Mouse (Mus musculus) C2C12 (cell line): ENCODE data around the gene Hck. TPM values are rescaled to one million over a fixed set of nuclear protein-coding genes. Genes with fewer than 3 reads are reported as not detected.

Source experiments
- H3K27me3 ChIP-seq: one replicate; pipeline ENCODE4 v1.6.1; 2011; ENCODE audit not compliant: control insufficient read depth, insufficient read depth, insufficient read length
- H3K36me3 ChIP-seq: one replicate; pipeline ENCODE4 v1.6.1; 2011; ENCODE audit not compliant: control insufficient read depth, insufficient read depth
- H3K4me3 ChIP-seq: one replicate; pipeline ENCODE4 v1.5.1; 2011; ENCODE audit warnings: mild to moderate bottlenecking, control low read depth; ENCODE audit not compliant: poor library complexity, insufficient read depth, severe bottlenecking
- H3K79me2 ChIP-seq: one replicate; pipeline ENCODE4 v1.6.1; 2011; ENCODE audit not compliant: control insufficient read depth, insufficient read depth
- H3K79me3 ChIP-seq: one replicate; pipeline ENCODE4 v1.6.1; 2011; ENCODE audit warnings: low read depth, control low read depth
- H3ac ChIP-seq: one replicate; pipeline ENCODE3; 2011; ENCODE audit warnings: low read depth; ENCODE audit not compliant: control insufficient read depth, insufficient read length
- CEBPB ChIP-seq: IDR thresholded peaks from one replicate; pipeline ENCODE4 v1.6.1; 2011; ENCODE audit warnings: low read depth, mild to moderate bottlenecking, control low read depth, moderate library complexity
- CTCF ChIP-seq: IDR thresholded peaks from one replicate; pipeline ENCODE4 v1.5.1; 2011; ENCODE audit not compliant: control insufficient read depth, insufficient read depth, insufficient read length
- FOSL1 ChIP-seq: IDR thresholded peaks from one replicate; pipeline ENCODE4 v1.8.0; 2011; ENCODE audit warnings: mild to moderate bottlenecking, low read length; ENCODE audit not compliant: poor library complexity, insufficient read depth, severe bottlenecking
- MAX ChIP-seq: IDR thresholded peaks from one replicate; pipeline ENCODE4 v1.6.1; 2011; ENCODE audit warnings: mild to moderate bottlenecking, control low read depth
- MYOD1 ChIP-seq: IDR thresholded peaks from one replicate; pipeline ENCODE4 v1.6.1; 2011; ENCODE audit warnings: low read depth; ENCODE audit not compliant: control insufficient read depth, insufficient read length
- MYOG ChIP-seq: IDR thresholded peaks from one replicate; pipeline ENCODE4 v1.6.1; 2011; ENCODE audit not compliant: control insufficient read depth, insufficient read length; ENCODE audit errors: extremely low read depth
- USF1 ChIP-seq: IDR thresholded peaks from one replicate; pipeline ENCODE4 v1.6.1; 2011; ENCODE audit warnings: low read depth, mild to moderate bottlenecking, control low read depth, moderate library complexity
- polyA plus RNA-seq: library from polyadenylated mRNA; unstranded; fragments of >200 nt; fragmentation: generic; extraction: Trizol; gene quantifications from one replicate; pipeline ENCODE4 v1.2.1, GENCODE M21; 2012; ENCODE audit warnings: missing spikeins

The Hck gene
- polyA plus RNA-seq, 1 experiment: 0.32 TPM

- peaks cover 29% of the 10 kb centered on the region for H3K27me3 ChIP-seq
- H3K79me2 ChIP-seq: no peaks in the 10 kb centered on the region
- H3ac ChIP-seq: no peak overlapping the region
- H3K36me3 ChIP-seq: no peaks in the 10 kb centered on the region
- no peak for TF ChIP-seq CTCF
- no peak for TF ChIP-seq CEBPB
- TF ChIP-seq FOSL1: no peak
- TF ChIP-seq MYOG: no peak
- no peak for TF ChIP-seq MYOD1
- no peak for TF ChIP-seq USF1
- TF ChIP-seq MAX: no peak
- no peaks in the 10 kb centered on the region for H3K79me3 ChIP-seq
- H3K4me3 ChIP-seq: no peak overlapping the region
These were observed 42.8 kb downstream of the Hck start for GRCm38 (mm10) chr2:153151026-153151425.

DNA sequence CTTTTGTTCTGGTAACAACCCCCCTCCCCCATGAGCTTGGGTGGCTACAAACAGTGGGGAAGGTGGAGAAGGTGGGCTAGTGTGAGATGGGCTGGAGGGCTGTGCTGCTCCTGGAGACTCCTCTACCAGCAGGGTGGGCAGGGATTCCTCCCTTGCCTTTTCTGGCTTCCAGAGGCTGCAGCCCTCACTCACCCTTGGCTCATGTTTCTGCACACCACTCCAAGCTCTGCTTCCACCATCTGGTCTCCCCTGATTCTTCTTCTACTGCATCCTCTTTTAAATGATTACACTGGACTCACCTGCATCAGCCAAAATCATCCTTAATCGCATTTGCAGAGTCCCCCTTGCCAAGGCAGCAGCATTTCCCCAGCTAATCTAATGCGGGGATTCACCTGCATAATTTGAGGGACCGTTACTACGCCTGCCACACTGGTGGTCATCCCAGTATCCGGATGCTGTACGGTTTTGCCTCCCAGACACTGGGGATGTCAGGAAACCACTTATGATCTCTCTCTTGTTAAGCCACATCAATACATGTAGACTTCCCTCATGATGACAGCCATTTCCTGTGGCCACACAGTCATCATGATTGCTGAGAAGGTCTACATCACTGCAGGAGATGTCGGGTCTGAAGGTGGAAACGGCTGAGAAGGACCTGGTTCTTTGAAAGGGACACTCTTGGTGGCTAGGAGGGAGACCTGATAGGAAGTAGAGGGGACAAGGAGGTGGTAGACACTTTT, 43.8 kb downstream of the Hck start:
- no peaks in the 10 kb centered on the region for H3K36me3 ChIP-seq
- TF ChIP-seq USF1 (no peak), MYOD1 (no peak), MYOG (no peak), FOSL1 (no peak), CEBPB (no peak)

DNA sequence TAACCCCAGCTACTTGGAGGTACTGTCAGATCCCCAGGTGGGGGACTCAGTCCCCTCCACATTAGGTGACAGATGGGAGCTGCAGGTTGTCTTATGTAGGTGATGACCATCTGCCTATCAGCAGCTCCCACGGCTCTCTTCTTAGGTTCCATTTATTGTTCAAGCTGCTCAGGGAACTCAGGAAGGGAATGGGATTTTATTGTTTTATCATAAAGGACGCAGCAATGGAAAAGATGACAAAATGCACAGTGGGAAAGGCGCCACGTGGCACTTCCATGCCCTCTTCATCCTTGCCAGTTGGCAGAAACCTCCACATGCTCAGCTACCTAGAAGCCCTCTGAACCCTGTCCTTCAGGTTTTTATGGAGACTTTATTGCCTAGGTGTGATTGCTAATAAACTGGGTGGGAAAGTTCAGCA, 44.8 kb downstream of the Hck start:
- TF ChIP-seq MYOD1: no peak
- TF ChIP-seq USF1: no peak
- TF ChIP-seq MYOG: no peak
- TF ChIP-seq CEBPB: no peak
- no peak for TF ChIP-seq CTCF
- no peak for TF ChIP-seq MAX
- no peak for TF ChIP-seq FOSL1
- no peak overlapping the region for H3ac ChIP-seq

More for the DNA sequence above, 43.8 kb downstream of the Hck start:
- no peaks in the 10 kb centered on the region for H3K79me3 ChIP-seq
- H3K4me3 ChIP-seq: no peak overlapping the region
- H3K27me3 ChIP-seq: peaks cover 29% of the 10 kb centered on the region
- no peak overlapping the region for H3ac ChIP-seq
- no peaks in the 10 kb centered on the region for H3K79me2 ChIP-seq

DNA sequence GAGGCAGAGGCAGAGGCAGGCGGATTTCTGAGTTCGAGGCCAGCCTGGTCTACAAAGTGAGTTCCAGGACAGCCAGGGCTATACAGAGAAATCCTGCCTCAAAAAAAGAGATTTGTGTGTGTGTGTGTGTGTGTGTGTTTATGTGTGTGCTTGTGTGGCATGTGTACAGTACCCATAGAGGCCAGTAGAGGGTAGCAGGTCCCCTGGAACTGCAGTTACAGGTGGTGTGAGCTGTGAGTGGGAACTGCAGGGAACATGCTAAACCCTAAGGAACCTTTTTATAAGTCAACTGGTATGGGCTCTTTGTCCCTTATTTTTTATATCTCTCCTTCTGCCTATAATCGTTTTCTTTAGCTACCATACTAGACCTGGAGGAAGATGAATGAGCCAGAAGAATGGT, 49.0 kb downstream of the Hck start:
- H3ac ChIP-seq: no peak overlapping the region
- H3K4me3 ChIP-seq: no peak overlapping the region
- peaks cover 15% of the 10 kb centered on the region for H3K27me3 ChIP-seq
- no peak for TF ChIP-seq MYOG
- no peak for TF ChIP-seq CEBPB
- TF ChIP-seq FOSL1: no peak
- TF ChIP-seq USF1: no peak
- TF ChIP-seq MYOD1: no peak
- no peak for TF ChIP-seq CTCF
- TF ChIP-seq MAX: no peak
- peaks cover 9% of the 10 kb centered on the region for H3K79me2 ChIP-seq
- H3K36me3 ChIP-seq: no peaks in the 10 kb centered on the region
- H3K79me3 ChIP-seq: peaks cover 8% of the 10 kb centered on the region

More for the DNA sequence above, 44.8 kb downstream of the Hck start:
- Histone ChIP-seq H3K4me3 (no peak overlapping the region), H3K36me3 (no peaks in the 10 kb centered on the region), H3K27me3 (peaks cover 29% of the 10 kb centered on the region), H3K79me3 (no peaks in the 10 kb centered on the region), H3K79me2 (no peaks in the 10 kb centered on the region)

DNA sequence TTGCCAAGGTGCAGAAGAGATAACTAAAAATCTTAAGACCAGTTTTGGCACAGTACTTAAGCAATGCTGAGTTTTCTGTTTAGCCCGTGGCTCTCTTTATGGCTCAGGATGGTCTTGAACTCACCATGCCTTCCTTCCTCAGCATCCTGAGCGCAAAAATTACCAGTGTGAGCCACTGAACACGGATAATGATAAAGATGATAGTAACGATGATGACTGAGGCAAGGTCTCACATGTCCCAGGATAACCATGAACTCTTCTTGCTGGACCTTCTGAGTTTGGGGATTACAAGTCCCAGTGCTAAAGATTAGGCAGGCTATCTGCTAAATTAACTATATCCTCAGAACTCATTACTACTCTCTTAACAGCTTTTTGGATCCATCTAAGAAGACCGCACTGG, 51.9 kb downstream of the Hck start:
- no peak overlapping the region for H3K4me3 ChIP-seq
- TF ChIP-seq USF1 (no peak), MYOD1 (no peak), MAX (no peak), CTCF (no peak), CEBPB (no peak), FOSL1 (no peak), MYOG (no peak)
- peaks cover 31% of the 10 kb centered on the region for H3K79me3 ChIP-seq
- peaks cover 38% of the 10 kb centered on the region for H3K79me2 ChIP-seq
- H3K27me3 ChIP-seq: peaks cover 1% of the 10 kb centered on the region
- H3ac ChIP-seq: no peak overlapping the region
- peaks cover 15% of the 10 kb centered on the region for H3K36me3 ChIP-seq

GRCm38 (mm10) chr2:153160844-153161683, 52.8 kb downstream of the Hck start, which contains the start of gene Tm9sf4:
Gene Tm9sf4 (plus strand): TSS chr2:153161303.
- Histone ChIP-seq H3K79me2 (peaks cover 47% of the 10 kb centered on the region), H3K4me3 (peak within 1 kb of the TSS; percentile 67), H3K36me3 (peaks cover 22% of the 10 kb centered on the region), H3K79me3 (peaks cover 40% of the 10 kb centered on the region), H3K27me3 (no peaks in the 10 kb centered on the region), H3ac (peak within 1 kb of the TSS; percentile 92)
- peak; percentile 82 for TF ChIP-seq CEBPB
- no peak for TF ChIP-seq CTCF
- TF ChIP-seq MYOG: no peak
- TF ChIP-seq MYOD1: no peak
- TF ChIP-seq MAX: peak; percentile 75
- peak; percentile 80 for TF ChIP-seq USF1
- no peak for TF ChIP-seq FOSL1
